Mouse (Mus musculus) kidney, adult 2 months (tissue): Measurements from ENCODE around the gene Fam25c. TPM values are rescaled to one million over a fixed set of nuclear protein-coding genes. Genes with fewer than 3 reads are reported as not detected.
"Not testable (repeated sequence)": the region's sequence is repeated elsewhere in the genome, so short reads cannot be mapped to it uniquely, and the experiment has no call there.

Experiments
- DNase-seq: peaks from one replicate; pipeline ENCODE4 v3.0.0; 2021
- H3K27ac ChIP-seq: fragments of 200-500 bp; 2 replicates; pipeline ENCODE4 v1.5.1; 2012; ENCODE audit warnings: low read depth, low read length, control low read depth, inconsistent platforms; ENCODE audit not compliant: insufficient read depth
- H3K27me3 ChIP-seq: fragments of 200-500 bp; replicated peaks from 2 replicates; pipeline ENCODE4 v1.6.1; 2012; ENCODE audit warnings: mild to moderate bottlenecking, moderate library complexity, low read length, inconsistent platforms; ENCODE audit not compliant: control insufficient read depth, insufficient read depth
- H3K36me3 ChIP-seq: fragments of 200-500 bp; 2 replicates; pipeline ENCODE4 v1.6.1; 2012; ENCODE audit warnings: mild to moderate bottlenecking, moderate library complexity, low read length, inconsistent platforms; ENCODE audit not compliant: control insufficient read depth, insufficient read depth
- H3K4me1 ChIP-seq: fragments of 200-500 bp; 2 replicates; pipeline ENCODE4 v1.6.1; 2011; ENCODE audit warnings: low read length; ENCODE audit not compliant: control insufficient read depth, insufficient read depth
- H3K4me3 ChIP-seq: fragments of 200-500 bp; 2 replicates; pipeline ENCODE4 v1.5.1; 2011; ENCODE audit warnings: mild to moderate bottlenecking, low read depth, low read length, control low read depth; ENCODE audit not compliant: insufficient read depth
- CTCF ChIP-seq: fragments of 200-500 bp; conservative IDR thresholded peaks from 2 replicates; pipeline ENCODE4 v1.5.1; 2011; ENCODE audit warnings: low read depth, mild to moderate bottlenecking, control low read depth, low read length, moderate library complexity, mixed read lengths; ENCODE audit not compliant: insufficient read depth, insufficient read length
- POLR2A ChIP-seq: fragments of 200-500 bp; IDR thresholded peaks from one replicate; pipeline ENCODE4 v1.6.1; 2011; ENCODE audit warnings: low read depth, low read length, control low read depth
- WGBS: fragments of 180-500 bp; shearing (Covaris S2); methylation state at CpG from one replicate; pipeline ENCODE4 v1.1.7; 2018; 5-methylcytosine and 5-hydroxymethylcytosine counted together
- polyA plus RNA-seq: library from polyadenylated mRNA; depleted of rRNA; stranded (reverse); fragments of >200 nt; gene quantifications from 2 replicates; pipeline ENCODE4 v1.2.3, GENCODE M21; 2012

Gene Fam25c
- polyA plus RNA-seq, 1 experiment = 28.4 TPM

GRCm38 (mm10) chr14:34374577-34374976 lies 19.3 kb upstream of the Fam25c start, which contains the start of gene Sncg:
Sncg (minus strand) TSS chr14:34374789.
- no peaks in the 10 kb centered on the region for H3K4me1 ChIP-seq
- H3K4me3 ChIP-seq = peak within 1 kb of the TSS; percentile 48
- no peaks in the 10 kb centered on the region for H3K27me3 ChIP-seq
- H3K27ac ChIP-seq = peak within 1 kb of the TSS; percentile 71
- H3K36me3 ChIP-seq = no peaks in the 10 kb centered on the region
- TF ChIP-seq POLR2A = no peak
- no peak for TF ChIP-seq CTCF
- 43% methylated on average over 10 of the region's 10 CpGs for WGBS
- DNase-seq = no peak

- Histone ChIP-seq H3K36me3 (no peaks in the 10 kb centered on the region), H3K27me3 (no peaks in the 10 kb centered on the region), H3K4me3 (0 out of 2 replicates have a peak overlapping the region, but pooled peaks have one; percentile 30), H3K4me1 (no peaks in the 10 kb centered on the region), H3K27ac (no peak overlapping the region)
- TF ChIP-seq CTCF (no peak), POLR2A (no peak)
- no peak for DNase-seq
- 93% methylated on average over 6 of the region's 6 CpGs for WGBS
Measured at GRCm38 (mm10) chr14:34373581-34373980, 18.3 kb upstream of the Fam25c start.

- Histone ChIP-seq H3K27me3 (no peaks in the 10 kb centered on the region), H3K27ac (no peak overlapping the region), H3K4me3 (no peak overlapping the region), H3K36me3 (no peaks in the 10 kb centered on the region), H3K4me1 (no peaks in the 10 kb centered on the region)
- 89% methylated on average over 6 of the region's 6 CpGs for WGBS
- DNase-seq = peak; percentile 54
- no peak for TF ChIP-seq POLR2A
- TF ChIP-seq CTCF = peak; percentile 65
Measured at GRCm38 (mm10) chr14:34372646-34373045, 17.4 kb upstream of the Fam25c start.

- DNase-seq = no peak
- TF ChIP-seq POLR2A (no peak), CTCF (no peak)
- Histone ChIP-seq H3K4me3 (no peak overlapping the region), H3K27me3 (no peaks in the 10 kb centered on the region), H3K27ac (no peak overlapping the region), H3K36me3 (no peaks in the 10 kb centered on the region), H3K4me1 (no peaks in the 10 kb centered on the region)
- 53% methylated on average over 2 of the region's 2 CpGs for WGBS
Measured at GRCm38 (mm10) chr14:34371763-34372162, 16.5 kb upstream of the Fam25c start.

GRCm38 (mm10) chr14:34370921-34371320 lies 15.7 kb upstream of the Fam25c start:
- DNase-seq = no peak
- no peaks in the 10 kb centered on the region for H3K36me3 ChIP-seq
- H3K4me1 ChIP-seq = no peaks in the 10 kb centered on the region
- no peak overlapping the region for H3K4me3 ChIP-seq
- no peak overlapping the region for H3K27ac ChIP-seq
- 90% methylated on average over 3 of the region's 3 CpGs for WGBS
- no peaks in the 10 kb centered on the region for H3K27me3 ChIP-seq
- no peak for TF ChIP-seq CTCF
- no peak for TF ChIP-seq POLR2A

- Histone ChIP-seq H3K27ac (no peak overlapping the region), H3K4me3 (no peak overlapping the region), H3K36me3 (no peaks in the 10 kb centered on the region), H3K27me3 (no peaks in the 10 kb centered on the region), H3K4me1 (no peaks in the 10 kb centered on the region)
- DNase-seq = no peak
- TF ChIP-seq POLR2A (no peak), CTCF (peak; percentile 47; the same call in 1 of the 2 replicates)
- WGBS = 69% methylated on average over 3 of the region's 3 CpGs
Measured at GRCm38 (mm10) chr14:34370203-34370602, 15.0 kb upstream of the Fam25c start.

GRCm38 (mm10) chr14:34365147-34365507 lies 9.9 kb upstream of the Fam25c start:
- no peaks in the 10 kb centered on the region for H3K27me3 ChIP-seq
- H3K4me3 ChIP-seq = no peak overlapping the region
- H3K27ac ChIP-seq = no peak overlapping the region
- H3K4me1 ChIP-seq = peaks cover 4% of the 10 kb centered on the region
- no peak for DNase-seq
- H3K36me3 ChIP-seq = no peaks in the 10 kb centered on the region
- 97% methylated on average over 2 of the region's 2 CpGs for WGBS
- TF ChIP-seq CTCF = no peak
- TF ChIP-seq POLR2A = no peak

GRCm38 (mm10) chr14:34364254-34365146 lies 9.3 kb upstream of the Fam25c start:
- WGBS = 86% methylated on average over 15 of the region's 15 CpGs
- H3K27me3 ChIP-seq, H3K4me1 ChIP-seq, H3K36me3 ChIP-seq, DNase-seq: not testable (repeated sequence)
- peak overlapping the region; percentile 71; the same call in 1 of the 2 replicates for H3K27ac ChIP-seq
- peak overlapping the region; percentile 49 for H3K4me3 ChIP-seq
